Mouse (Mus musculus) hindbrain, embryonic 11.5 days (tissue): Measurements from ENCODE around the gene Gm34653. TPM values are rescaled to one million over a fixed set of nuclear protein-coding genes. Genes with fewer than 3 reads are reported as not detected.
"Not testable (repeated sequence)": the region's sequence is repeated elsewhere in the genome, so short reads cannot be mapped to it uniquely, and the experiment has no call there.

Experiments
- ATAC-seq: fragments of 200-750 bp; cut with Nextera tagmentation; 2 replicates; pipeline ENCODE4 v1.8.0; 2017; ENCODE audit warnings: mild to moderate bottlenecking, moderate TSS enrichment, moderate library complexity; ENCODE audit not compliant: low FRiP score
- DNase-seq: peaks from one replicate; pipeline ENCODE4 v3.0.0-alpha.2; 2015; ENCODE audit warnings: low spot score
- H3K27ac ChIP-seq: fragments of 300-500 bp; sonication (generic); 2 replicates; pipeline ENCODE4 v1.5.1; 2014; ENCODE audit warnings: mild to moderate bottlenecking, low read depth, low read length
- H3K27me3 ChIP-seq: fragments of 300-500 bp; sonication (generic); 2 replicates; pipeline ENCODE4 v1.6.1; 2014; ENCODE audit warnings: mild to moderate bottlenecking, low read length, moderate library complexity, mixed read lengths; ENCODE audit not compliant: control insufficient read depth, insufficient read depth
- H3K36me3 ChIP-seq: fragments of 300-500 bp; sonication (generic); 2 replicates; pipeline ENCODE4 v1.6.1; 2014; ENCODE audit warnings: mild to moderate bottlenecking, low read length, moderate library complexity, mixed read lengths; ENCODE audit not compliant: control insufficient read depth, insufficient read depth
- H3K4me1 ChIP-seq: fragments of 300-500 bp; sonication (generic); replicated peaks from 2 replicates; pipeline ENCODE4 v1.6.1; 2014; ENCODE audit warnings: low read length, mixed read lengths; ENCODE audit not compliant: control insufficient read depth, insufficient read depth
- H3K4me2 ChIP-seq: fragments of 300-500 bp; sonication (generic); replicated peaks from 2 replicates; pipeline ENCODE4 v1.6.1; 2014; ENCODE audit warnings: mild to moderate bottlenecking, low read depth, low read length
- H3K4me3 ChIP-seq: fragments of 300-500 bp; sonication (generic); 2 replicates; pipeline ENCODE4 v1.5.1; 2014; ENCODE audit warnings: low read depth, low read length
- H3K9ac ChIP-seq: fragments of 300-500 bp; sonication (generic); 2 replicates; pipeline ENCODE4 v1.6.1; 2014; ENCODE audit warnings: low read depth, low read length
- H3K9me3 ChIP-seq: fragments of 300-500 bp; sonication (generic); 2 replicates; pipeline ENCODE4 v1.6.1; 2016; ENCODE audit warnings: low read length; ENCODE audit not compliant: control insufficient read depth
- WGBS: fragments of 180-500 bp; shearing (Covaris S2); extraction: QIAGEN DNeasy Blood & Tissue Kit; methylation state at CpG from one replicate; pipeline ENCODE4 v1.1.7; 2014; 5-methylcytosine and 5-hydroxymethylcytosine counted together
- polyA plus RNA-seq: library from polyadenylated mRNA; unstranded; fragments of >200 nt; fragmentation: Nextera tagmentation; extraction: Ambion mirVana; gene quantifications from 2 replicates; pipeline ENCODE4 v1.2.1, GENCODE M21; 2014

Gm34653 gene
- polyA plus RNA-seq, 1 experiment from 2014 or later: not detected

DNA sequence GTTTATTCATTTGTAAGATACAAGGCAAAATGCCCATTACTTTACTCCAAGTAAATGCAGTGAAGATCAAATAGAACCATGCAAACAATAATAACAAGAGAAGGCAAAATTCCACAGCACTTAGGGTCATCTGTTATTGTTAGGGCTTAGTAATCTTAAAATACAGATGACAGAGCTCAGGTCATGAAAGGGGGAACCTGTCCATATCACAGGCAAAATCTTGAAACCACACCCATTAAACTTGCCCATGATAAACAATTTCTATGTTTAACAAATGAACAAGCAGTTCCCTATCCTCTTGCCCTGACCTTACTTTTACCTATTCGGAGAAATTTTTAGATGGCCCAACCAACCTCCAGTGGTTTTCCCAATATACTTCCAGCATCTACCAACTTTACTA is 23.2 kb upstream of the Gm34653 start:
- Histone ChIP-seq H3K9ac (no peak overlapping the region), H3K27me3 (no peaks in the 10 kb centered on the region), H3K4me1 (no peaks in the 10 kb centered on the region), H3K36me3 (peaks cover 5% of the 10 kb centered on the region), H3K4me2 (no peak overlapping the region), H3K27ac (no peak overlapping the region), H3K9me3 (no peaks in the 10 kb centered on the region), H3K4me3 (no peak overlapping the region)
- WGBS: 94% methylated on average over 1 of the region's 1 CpGs
- DNase-seq (no peak), ATAC-seq (no peak)

DNA sequence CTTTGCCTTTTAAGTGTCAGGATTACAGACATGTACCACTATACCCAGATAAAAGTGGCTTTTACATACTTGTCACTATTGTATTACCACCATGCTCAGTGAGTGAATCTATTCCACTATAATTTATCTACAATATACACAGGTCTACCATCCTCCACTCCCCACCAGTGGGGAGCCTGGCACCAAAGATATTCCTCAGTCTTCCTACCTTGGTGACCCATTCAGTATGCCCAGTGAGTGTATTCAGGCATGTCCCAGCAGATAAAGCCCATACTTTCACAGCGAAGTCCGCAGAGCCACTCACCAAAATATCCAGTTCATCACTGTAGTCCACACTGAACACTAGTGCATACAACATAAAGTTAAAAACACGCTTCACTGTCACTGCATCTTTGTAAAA is 22.0 kb upstream of the Gm34653 start:
- Histone ChIP-seq H3K27me3 (no peaks in the 10 kb centered on the region), H3K4me3 (no peak overlapping the region), H3K27ac (no peak overlapping the region), H3K36me3 (peaks cover 5% of the 10 kb centered on the region), H3K9ac (no peak overlapping the region), H3K4me2 (no peak overlapping the region), H3K9me3 (no peaks in the 10 kb centered on the region), H3K4me1 (no peaks in the 10 kb centered on the region)
- 98% methylated on average over 3 of the region's 3 CpGs for WGBS
- no peak for DNase-seq
- ATAC-seq: no peak

DNA sequence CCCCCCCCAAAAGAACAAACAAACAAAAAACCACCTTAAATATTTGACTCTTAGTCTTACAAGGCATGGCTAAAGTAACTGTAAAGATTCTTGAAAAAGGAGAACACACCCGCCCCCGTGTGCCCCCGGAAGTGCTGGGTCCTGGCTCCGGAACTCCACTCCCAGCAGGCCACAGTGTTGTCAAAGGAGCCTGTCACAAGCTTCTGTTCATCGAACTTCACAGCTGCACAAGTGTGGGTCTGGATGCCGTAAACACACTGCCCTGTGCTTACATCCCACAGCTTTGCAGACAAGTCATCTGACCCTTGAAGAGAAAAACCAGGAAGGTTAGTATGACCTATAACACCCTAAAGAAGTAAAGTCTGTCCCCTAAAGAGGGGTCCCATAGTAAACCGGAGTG is 20.1 kb upstream of the Gm34653 start:
- H3K9me3 ChIP-seq: no peaks in the 10 kb centered on the region
- no peak overlapping the region for H3K4me3 ChIP-seq
- H3K4me2 ChIP-seq: no peak overlapping the region
- no peak overlapping the region for H3K9ac ChIP-seq
- no peaks in the 10 kb centered on the region for H3K27me3 ChIP-seq
- DNase-seq (no peak), ATAC-seq (no peak)
- H3K4me1 ChIP-seq: no peaks in the 10 kb centered on the region
- H3K27ac ChIP-seq: no peak overlapping the region
- 90% methylated on average over 7 of the region's 7 CpGs for WGBS
- peaks cover 5% of the 10 kb centered on the region for H3K36me3 ChIP-seq

DNA sequence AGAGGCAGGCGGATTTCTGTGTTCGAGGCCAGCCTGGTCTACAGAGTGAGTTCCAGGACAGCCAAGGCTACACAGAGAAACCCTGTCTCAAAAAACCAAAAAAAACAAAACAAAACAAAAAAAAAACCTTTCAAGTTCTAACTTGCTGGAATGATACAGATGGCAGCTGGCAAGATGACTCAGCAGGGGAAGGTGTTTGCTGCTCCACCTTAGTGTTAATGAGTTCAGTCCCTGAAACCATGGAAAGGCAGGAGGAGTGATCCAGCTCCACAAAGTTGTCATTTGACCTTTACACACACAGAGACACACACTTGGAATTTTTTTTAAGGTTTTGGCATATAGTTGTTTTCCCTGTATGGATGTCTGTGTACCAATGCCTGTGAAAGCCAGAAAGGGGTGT is 16.9 kb upstream of the Gm34653 start:
- DNase-seq, H3K9ac ChIP-seq, H3K27ac ChIP-seq, H3K4me3 ChIP-seq, H3K4me2 ChIP-seq, H3K4me1 ChIP-seq, ATAC-seq, H3K27me3 ChIP-seq, H3K36me3 ChIP-seq, H3K9me3 ChIP-seq: not testable (repeated sequence)
- 100% methylated on average over 2 of the region's 2 CpGs for WGBS

DNA sequence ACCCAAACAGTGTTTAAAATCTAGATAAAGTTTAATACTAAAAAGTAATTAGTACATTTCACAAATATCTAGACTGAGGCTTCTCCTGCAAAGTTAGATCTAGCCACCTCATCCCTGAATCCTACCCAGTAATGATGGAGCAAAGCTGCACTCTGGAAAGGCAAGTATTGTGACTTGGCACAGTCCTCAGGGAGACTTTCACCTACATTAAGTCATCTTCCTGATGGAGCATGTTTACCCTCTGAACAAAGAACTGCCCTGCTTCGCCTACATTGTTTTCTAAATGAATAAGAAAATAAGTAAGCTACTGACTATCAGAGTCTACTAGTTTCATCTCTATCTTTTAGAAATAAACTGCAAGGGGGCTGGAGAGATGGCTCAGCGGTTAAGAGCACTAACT is 14.3 kb upstream of the Gm34653 start:
- no peak overlapping the region for H3K4me2 ChIP-seq
- no peaks in the 10 kb centered on the region for H3K27me3 ChIP-seq
- no peaks in the 10 kb centered on the region for H3K9me3 ChIP-seq
- no peak overlapping the region for H3K9ac ChIP-seq
- 92% methylated on average over 2 of the region's 2 CpGs for WGBS
- no peaks in the 10 kb centered on the region for H3K4me1 ChIP-seq
- H3K27ac ChIP-seq: no peak overlapping the region
- H3K4me3 ChIP-seq: no peak overlapping the region
- ATAC-seq (no peak), DNase-seq (no peak)
- H3K36me3 ChIP-seq: no peaks in the 10 kb centered on the region

DNA sequence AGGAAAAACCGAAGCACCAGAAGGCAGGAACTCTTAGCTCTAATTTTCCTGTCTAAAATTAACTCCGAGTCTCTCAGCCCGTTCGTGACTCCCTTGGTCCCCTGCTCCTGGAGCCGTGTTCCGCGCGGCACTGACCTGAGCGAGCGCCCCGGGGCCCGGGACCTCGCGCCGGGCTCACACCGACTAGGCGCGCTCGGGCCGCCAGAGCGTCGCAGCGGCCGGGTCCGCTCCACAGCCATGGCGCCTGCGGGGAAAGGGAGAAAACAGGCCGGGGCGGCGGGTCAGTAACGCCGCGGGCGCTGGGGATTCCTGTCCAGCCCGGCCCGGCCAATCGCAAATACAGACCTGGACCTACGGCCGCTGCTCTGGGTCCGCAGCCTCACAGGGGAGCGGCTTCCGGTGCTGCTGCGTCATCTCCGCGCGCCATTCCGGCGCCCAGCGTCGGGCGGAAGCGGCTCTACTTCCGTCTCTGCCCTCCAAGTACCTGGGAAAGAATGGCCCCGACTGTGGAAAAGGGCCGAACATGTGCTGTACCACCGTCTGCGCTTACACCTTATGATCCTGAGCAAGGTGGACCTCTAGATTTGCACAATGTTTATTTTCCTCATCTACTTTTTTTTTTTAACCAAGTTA is 6.9 kb upstream of the Gm34653 start, which contains the start of gene Fbxw2:
Gene Fbxw2 (minus strand): TSS at position 485 of the 633 bp plus-strand sequence.
- Histone ChIP-seq H3K4me3 (peak within 1 kb of the TSS; percentile 65), H3K9me3 (no peaks in the 10 kb centered on the region), H3K27ac (peak within 1 kb of the TSS; percentile 49), H3K27me3 (no peaks in the 10 kb centered on the region), H3K4me1 (no peaks in the 10 kb centered on the region; the same call in 1 of the 2 replicates), H3K4me2 (peak within 1 kb of the TSS; percentile 64), H3K9ac (peak within 1 kb of the TSS; percentile 65), H3K36me3 (no peaks in the 10 kb centered on the region)
- DNase-seq (peak; percentile 94), ATAC-seq (peak; percentile 97)
- WGBS: under 1% methylated on average over 50 of the region's 57 CpGs

DNA sequence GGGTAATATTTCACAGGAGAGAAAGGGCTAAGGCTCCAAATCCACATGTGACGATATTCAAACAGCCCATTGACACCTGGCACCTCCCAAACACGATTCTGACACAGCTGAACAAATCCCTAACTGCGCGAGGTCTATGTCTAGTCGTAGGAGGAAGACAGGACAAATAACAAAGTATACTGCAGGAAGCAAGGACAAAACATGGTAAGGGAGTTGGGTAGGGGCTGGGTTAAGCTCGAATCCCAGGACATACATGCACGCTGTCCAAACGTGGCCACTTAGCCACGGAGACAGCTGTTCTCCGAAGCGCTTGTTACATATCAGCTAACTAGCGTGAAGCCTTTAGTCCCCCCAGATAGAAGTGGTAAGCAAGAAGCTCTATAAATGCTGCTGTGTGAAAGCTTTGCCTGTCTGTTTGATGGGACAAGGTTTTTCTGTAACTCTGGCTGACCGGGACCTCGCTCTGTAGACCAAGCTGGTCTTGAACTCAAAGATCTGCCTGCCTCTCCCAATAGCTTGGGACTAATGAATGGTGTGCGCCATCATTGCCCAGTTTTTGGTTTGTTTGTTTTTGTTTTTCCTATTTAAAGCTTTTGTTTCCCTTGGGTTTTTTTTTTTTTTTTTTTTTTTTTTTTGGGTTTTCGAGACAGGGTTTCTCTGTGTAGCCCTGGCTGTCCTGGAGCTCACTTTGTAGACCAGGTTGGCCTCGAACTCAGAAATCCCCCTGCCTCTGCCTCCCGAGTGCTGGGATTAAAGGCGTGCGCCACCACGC is 6.2 kb upstream of the Gm34653 start:
- WGBS: 31% methylated on average over 19 of the region's 21 CpGs
- Histone ChIP-seq H3K27ac (no peak overlapping the region; the same call in 1 of the 2 replicates), H3K27me3 (no peaks in the 10 kb centered on the region), H3K4me2 (peak overlapping the region; percentile 64), H3K9me3 (no peaks in the 10 kb centered on the region), H3K4me1 (no peaks in the 10 kb centered on the region; the same call in 1 of the 2 replicates), H3K36me3 (no peaks in the 10 kb centered on the region), H3K9ac (peak overlapping the region; percentile 65), H3K4me3 (peak overlapping the region; percentile 65)
- ATAC-seq: no peak; the same call in 1 of the 2 replicates
- DNase-seq: peak; percentile 34

DNA sequence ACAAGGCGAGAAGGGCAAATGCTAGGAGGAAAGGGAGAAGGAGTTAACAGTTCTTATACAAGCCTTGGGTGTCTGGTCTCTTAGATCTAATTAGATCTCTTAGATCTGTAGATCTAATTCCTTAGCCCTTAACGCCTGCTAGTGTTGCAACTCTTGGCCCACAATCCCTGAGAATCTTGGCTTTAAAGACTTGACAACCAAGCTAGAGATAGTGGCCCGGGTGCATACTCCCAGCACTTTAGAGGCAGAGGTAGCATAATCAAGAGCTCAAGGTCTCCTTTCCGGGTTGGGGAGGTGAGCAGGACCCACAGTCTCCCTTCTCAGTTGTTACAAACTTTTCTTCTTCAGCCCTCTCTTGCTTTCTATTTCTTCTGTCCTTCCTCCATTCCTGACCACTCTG is 5.2 kb upstream of the Gm34653 start:
- ATAC-seq: no peak
- 88% methylated on average over 4 of the region's 4 CpGs for WGBS
- Histone ChIP-seq H3K36me3 (no peaks in the 10 kb centered on the region), H3K27ac (no peak overlapping the region), H3K9ac (no peak overlapping the region), H3K27me3 (no peaks in the 10 kb centered on the region), H3K4me2 (no peak overlapping the region), H3K4me3 (no peak overlapping the region), H3K9me3 (no peaks in the 10 kb centered on the region), H3K4me1 (no peaks in the 10 kb centered on the region; the same call in 1 of the 2 replicates)
- no peak for DNase-seq

DNA sequence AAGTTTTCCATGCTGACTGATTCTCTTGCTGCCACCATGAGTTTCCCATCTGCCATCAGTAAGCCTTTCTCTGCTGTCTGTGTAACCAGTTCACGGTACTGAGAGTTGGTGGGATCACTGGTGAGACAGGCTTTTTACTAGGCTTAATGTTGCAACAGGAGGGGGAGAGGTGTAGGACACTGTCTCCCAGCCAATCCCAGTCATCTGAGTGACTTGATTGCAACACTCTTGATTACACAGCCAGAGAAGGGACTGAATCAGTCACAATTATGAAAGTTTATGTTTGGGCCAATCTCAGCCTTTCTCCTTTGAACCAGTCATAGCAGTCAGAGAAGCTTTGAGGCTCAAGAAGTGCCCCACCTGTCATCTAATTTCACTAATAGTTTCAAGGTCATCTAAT is 4.8 kb upstream of the Gm34653 start:
- Histone ChIP-seq H3K36me3 (no peaks in the 10 kb centered on the region), H3K27me3 (no peaks in the 10 kb centered on the region), H3K9ac (no peak overlapping the region), H3K4me1 (no peaks in the 10 kb centered on the region; the same call in 1 of the 2 replicates), H3K4me3 (no peak overlapping the region), H3K9me3 (no peaks in the 10 kb centered on the region), H3K4me2 (no peak overlapping the region), H3K27ac (no peak overlapping the region)
- no peak for ATAC-seq
- 83% methylated on average over 1 of the region's 1 CpGs for whole genome bisulfite sequencing
- DNase-seq: no peak
